Mouse (Mus musculus): ENCODE results near the gene Abl2.

DNA sequence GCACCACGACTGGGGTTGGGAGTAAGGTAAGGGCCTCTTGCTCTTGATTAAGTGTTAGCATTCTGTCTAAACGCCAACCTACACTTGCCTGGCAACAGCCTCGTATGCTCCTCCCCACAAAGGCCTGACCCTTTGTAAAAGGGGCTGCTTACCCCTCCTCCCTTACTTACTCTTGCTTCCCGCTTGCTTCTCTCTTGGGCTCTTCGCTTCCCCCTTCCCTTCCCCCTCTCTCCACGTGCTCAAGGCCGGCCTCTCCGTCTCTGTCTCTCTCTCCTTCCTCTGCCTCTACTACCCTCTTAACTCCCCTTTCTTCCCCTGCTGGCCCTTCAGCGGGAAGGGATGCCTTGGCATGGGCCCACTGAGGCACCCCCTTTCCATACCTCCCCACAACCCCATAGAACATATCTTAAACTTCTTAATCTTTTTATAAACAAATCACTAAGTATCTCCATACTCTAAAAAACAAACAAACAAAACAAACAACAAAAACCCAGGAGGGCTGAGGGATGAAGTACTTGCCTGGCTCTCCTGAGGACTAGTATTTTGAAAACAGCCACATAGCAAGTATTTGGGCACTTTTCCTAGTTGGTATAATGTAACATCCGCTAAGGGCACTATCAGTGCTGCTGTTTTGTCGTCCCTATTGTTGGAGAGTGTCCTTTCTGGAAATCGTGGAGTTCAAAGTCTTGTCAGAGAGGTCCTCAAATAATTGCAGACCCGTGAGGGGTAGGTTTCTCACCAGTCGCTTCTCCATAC is 114.3 kb downstream of the Abl2 start:
- TF ChIP-seq POLR2A (IDR thresholded peaks at IDR 0.05; ENCODE audit: low read depth, low read length): no peak
- no peak for TF ChIP-seq CTCF (IDR thresholded peaks at IDR 0.05; ENCODE audit: borderline replicate concordance, insufficient read depth, low read length)

Measured in embryonic fibroblast, embryonic 13.5 days (primary cell).